Mouse (Mus musculus): Measurements from ENCODE around the gene Rnf212b. TPM values are rescaled to one million over a fixed set of nuclear protein-coding genes. Genes with fewer than 3 reads are reported as not detected.

The Rnf212b gene
- polyA plus RNA-seq, 1 experiment: not detected

DNA sequence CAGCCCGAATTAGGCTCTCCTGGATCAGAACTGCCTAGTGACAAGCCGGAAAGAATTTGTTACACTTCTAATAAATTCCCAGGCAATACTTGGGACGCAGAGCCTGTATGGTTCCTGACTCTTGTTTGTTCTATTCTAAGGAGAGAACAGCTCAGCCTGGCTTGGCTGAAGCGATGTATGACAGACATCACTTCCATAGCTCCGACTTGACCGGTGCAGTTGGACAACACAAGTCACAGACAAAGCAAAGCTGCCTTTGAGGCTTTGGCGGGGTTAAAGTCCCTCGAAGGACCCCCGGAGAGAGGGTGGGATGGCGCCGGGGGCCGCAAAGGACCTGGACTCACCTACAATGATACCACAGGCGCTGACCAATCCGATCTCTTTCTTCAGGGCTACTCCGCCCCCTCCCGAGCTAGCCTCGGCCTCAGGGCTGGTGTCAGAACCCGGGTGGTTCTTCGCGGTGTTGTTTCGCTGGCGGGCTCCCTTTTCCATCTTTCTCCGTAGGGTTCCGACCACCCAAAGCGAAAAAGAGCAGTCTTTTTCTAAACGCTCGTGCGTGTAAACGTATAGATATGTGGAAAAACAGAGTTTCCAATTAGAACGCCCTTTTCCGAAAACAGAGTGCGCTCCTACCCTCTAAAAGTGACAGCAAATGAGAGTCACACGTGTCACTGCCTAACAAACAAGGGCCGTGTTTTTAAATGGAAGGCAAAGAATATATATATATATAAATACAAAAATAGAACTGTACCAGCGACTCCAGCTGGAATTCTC is 32.9 kb upstream of the Rnf212b start:
- peak; percentile 52 for DNase-seq
- WGBS: 3% methylated on average over 35 of the region's 35 CpGs

GRCm38 (mm10) chr14:54781610-54782365 is 32.2 kb upstream of the Rnf212b start, which contains the start of gene Slc7a8:
Slc7a8 (minus strand) TSS chr14:54781946.
- Histone ChIP-seq H3K4me3 (replicated peaks; ENCODE audit: extremely low read depth, low read depth, low read length) (peak within 1 kb of the TSS; percentile 40), H3K4me1 (ENCODE audit: control insufficient read depth, insufficient read depth, low read length) (no peaks in the 10 kb centered on the region)
- peak; percentile 40 for DNase-seq
- 3% methylated on average over 37 of the region's 37 CpGs for WGBS
- TF ChIP-seq CTCF (IDR thresholded peaks at IDR 0.05; ENCODE audit: insufficient read depth, low read length) (no peak), POLR2A (IDR thresholded peaks at IDR 0.05; ENCODE audit: borderline replicate concordance, extremely low read depth, low read depth, low read length) (peak; percentile 36; the same call in 1 of the 2 replicates)

More for the DNA sequence above, 32.9 kb upstream of the Rnf212b start:
- TF ChIP-seq CTCF (IDR thresholded peaks at IDR 0.05; ENCODE audit: insufficient read depth, low read length) (no peak), POLR2A (IDR thresholded peaks at IDR 0.05; ENCODE audit: borderline replicate concordance, extremely low read depth, low read depth, low read length) (no peak)
- Histone ChIP-seq H3K4me1 (ENCODE audit: control insufficient read depth, insufficient read depth, low read length) (no peaks in the 10 kb centered on the region), H3K4me3 (replicated peaks; ENCODE audit: extremely low read depth, low read depth, low read length) (peak overlapping the region; percentile 40)

DNA sequence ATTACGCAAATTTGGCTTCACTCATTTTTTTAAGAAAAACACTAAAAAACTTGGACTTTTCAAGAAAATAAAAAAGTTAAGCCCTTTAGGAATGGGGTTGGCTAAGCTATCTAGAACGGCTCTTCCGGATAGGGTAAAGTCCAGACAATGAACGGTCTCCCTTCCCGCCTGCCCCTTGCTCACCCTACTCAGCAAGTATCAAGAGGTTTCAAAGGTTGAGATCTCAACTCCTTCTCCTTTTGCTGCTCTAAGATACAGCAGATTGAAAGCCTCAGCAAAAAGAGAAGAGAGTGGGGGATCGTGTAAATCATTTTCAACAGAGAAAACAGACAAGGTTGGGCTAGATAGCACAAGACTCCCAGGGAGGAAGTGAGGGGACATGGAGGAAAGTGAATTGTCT is 31.0 kb upstream of the Rnf212b start:
- 87% methylated on average over 6 of the region's 6 CpGs for WGBS
- H3K4me3 ChIP-seq (replicated peaks; ENCODE audit: extremely low read depth, low read depth, low read length): no peak overlapping the region

GRCm38 (mm10) chr14:54785898-54786297 is 28.0 kb upstream of the Rnf212b start:
- WGBS: 53% methylated on average over 4 of the region's 4 CpGs
- TF ChIP-seq POLR2A (IDR thresholded peaks at IDR 0.05; ENCODE audit: borderline replicate concordance, extremely low read depth, low read depth, low read length): no peak
- TF ChIP-seq CTCF (IDR thresholded peaks at IDR 0.05; ENCODE audit: insufficient read depth, low read length): peak; percentile 66
- peak; percentile 60 for DNase-seq

More for the DNA sequence above, 31.0 kb upstream of the Rnf212b start:
- H3K4me1 ChIP-seq (ENCODE audit: control insufficient read depth, insufficient read depth, low read length): no peaks in the 10 kb centered on the region
- DNase-seq: no peak
- no peak for TF ChIP-seq CTCF (IDR thresholded peaks at IDR 0.05; ENCODE audit: insufficient read depth, low read length)
- TF ChIP-seq POLR2A (IDR thresholded peaks at IDR 0.05; ENCODE audit: borderline replicate concordance, extremely low read depth, low read depth, low read length): no peak

GRCm38 (mm10) chr14:54786489-54786888 is 27.5 kb upstream of the Rnf212b start:
- Histone ChIP-seq H3K4me1 (ENCODE audit: control insufficient read depth, insufficient read depth, low read length) (no peaks in the 10 kb centered on the region), H3K4me3 (replicated peaks; ENCODE audit: extremely low read depth, low read depth, low read length) (no peak overlapping the region)
- WGBS: 35% methylated on average over 10 of the region's 10 CpGs
- TF ChIP-seq CTCF (IDR thresholded peaks at IDR 0.05; ENCODE audit: insufficient read depth, low read length): no peak
- no peak for TF ChIP-seq POLR2A (IDR thresholded peaks at IDR 0.05; ENCODE audit: borderline replicate concordance, extremely low read depth, low read depth, low read length)
- DNase-seq: no peak

More at GRCm38 (mm10) chr14:54785898-54786297, 28.0 kb upstream of the Rnf212b start:
- Histone ChIP-seq H3K4me3 (replicated peaks; ENCODE audit: extremely low read depth, low read depth, low read length) (no peak overlapping the region), H3K4me1 (ENCODE audit: control insufficient read depth, insufficient read depth, low read length) (no peaks in the 10 kb centered on the region)

GRCm38 (mm10) chr14:54787226-54787625 is 26.7 kb upstream of the Rnf212b start:
- DNase-seq: no peak
- TF ChIP-seq CTCF (IDR thresholded peaks at IDR 0.05; ENCODE audit: insufficient read depth, low read length): no peak
- Histone ChIP-seq H3K4me1 (ENCODE audit: control insufficient read depth, insufficient read depth, low read length) (no peaks in the 10 kb centered on the region), H3K4me3 (replicated peaks; ENCODE audit: extremely low read depth, low read depth, low read length) (no peak overlapping the region)
- WGBS: 54% methylated on average over 4 of the region's 4 CpGs

- Histone ChIP-seq H3K4me1 (ENCODE audit: control insufficient read depth, insufficient read depth, low read length) (no peaks in the 10 kb centered on the region), H3K4me3 (replicated peaks; ENCODE audit: extremely low read depth, low read depth, low read length) (no peak overlapping the region)
- WGBS: 91% methylated on average over 5 of the region's 5 CpGs
- no peak for DNase-seq
- TF ChIP-seq CTCF (IDR thresholded peaks at IDR 0.05; ENCODE audit: insufficient read depth, low read length): no peak
- no peak for TF ChIP-seq POLR2A (IDR thresholded peaks at IDR 0.05; ENCODE audit: borderline replicate concordance, extremely low read depth, low read depth, low read length)
Observed at GRCm38 (mm10) chr14:54788231-54788630, 25.7 kb upstream of the Rnf212b start.

GRCm38 (mm10) chr14:54792166-54792565 is 21.8 kb upstream of the Rnf212b start:
- 71% methylated on average over 6 of the region's 6 CpGs for WGBS
- no peak for TF ChIP-seq POLR2A (IDR thresholded peaks at IDR 0.05; ENCODE audit: borderline replicate concordance, extremely low read depth, low read depth, low read length)
- H3K4me1 ChIP-seq (ENCODE audit: control insufficient read depth, insufficient read depth, low read length): no peaks in the 10 kb centered on the region
- H3K4me3 ChIP-seq (replicated peaks; ENCODE audit: extremely low read depth, low read depth, low read length): no peak overlapping the region
- DNase-seq: no peak

- Histone ChIP-seq H3K4me3 (replicated peaks; ENCODE audit: extremely low read depth, low read depth, low read length) (no peak overlapping the region), H3K4me1 (ENCODE audit: control insufficient read depth, insufficient read depth, low read length) (no peaks in the 10 kb centered on the region)
- TF ChIP-seq CTCF (IDR thresholded peaks at IDR 0.05; ENCODE audit: insufficient read depth, low read length): no peak
- TF ChIP-seq POLR2A (IDR thresholded peaks at IDR 0.05; ENCODE audit: borderline replicate concordance, extremely low read depth, low read depth, low read length): no peak
- DNase-seq: no peak
- 47% methylated on average over 1 of the region's 1 CpGs for WGBS
Observed at GRCm38 (mm10) chr14:54793351-54793750, 20.6 kb upstream of the Rnf212b start.

Measured in lung, adult 2 months (tissue).